Mouse (Mus musculus): ENCODE results near the gene Wdr19. TPM values are rescaled to one million over a fixed set of nuclear protein-coding genes. Genes with fewer than 3 reads are reported as not detected.
A peak's percentile ranks its signal among the peaks of the same experiment; 100 is the strongest.

The Wdr19 gene
- polyA plus RNA-seq, 1 experiment from 2014 or later: 11.0 TPM

- Histone ChIP-seq H3K9me3 (replicated peaks) (no peaks in the 10 kb centered on the region), H3K27ac (no peak overlapping the region), H3K36me3 (no peaks in the 10 kb centered on the region), H3K4me1 (peaks cover 14% of the 10 kb centered on the region; the same call in 1 of the 2 replicates), H3K4me3 (no peak overlapping the region), H3K27me3 (ENCODE audit: low read depth, poor library complexity, severe bottlenecking) (no peaks in the 10 kb centered on the region)
- DNase-seq (ENCODE audit: low spot score): no peak
- WGBS: 75% methylated on average over 26 of the region's 26 CpGs
Observed at GRCm38 (mm10) chr5:65175035-65175917, 24.2 kb upstream of the Wdr19 start.

- DNase-seq (ENCODE audit: low spot score): no peak
- no peaks in the 10 kb centered on the region for H3K9me3 ChIP-seq (replicated peaks)
- WGBS: 73% methylated on average over 13 of the region's 13 CpGs
- no peaks in the 10 kb centered on the region for H3K36me3 ChIP-seq
- no peak overlapping the region for H3K4me3 ChIP-seq
- peaks cover 14% of the 10 kb centered on the region; the same call in 1 of the 2 replicates for H3K4me1 ChIP-seq
- no peak overlapping the region for H3K27ac ChIP-seq
- H3K27me3 ChIP-seq (ENCODE audit: low read depth, poor library complexity, severe bottlenecking): no peaks in the 10 kb centered on the region
Observed at GRCm38 (mm10) chr5:65175918-65176484, 23.5 kb upstream of the Wdr19 start.

GRCm38 (mm10) chr5:65177026-65177514 lies 22.4 kb upstream of the Wdr19 start:
- H3K9me3 ChIP-seq (replicated peaks): no peaks in the 10 kb centered on the region
- no peak overlapping the region for H3K4me3 ChIP-seq
- peak overlapping the region; percentile 30; the same call in 1 of the 2 replicates for H3K27ac ChIP-seq
- WGBS: 84% methylated on average over 11 of the region's 11 CpGs
- H3K4me1 ChIP-seq: peaks cover 14% of the 10 kb centered on the region; the same call in 1 of the 2 replicates
- H3K36me3 ChIP-seq: no peaks in the 10 kb centered on the region
- H3K27me3 ChIP-seq (ENCODE audit: low read depth, poor library complexity, severe bottlenecking): no peaks in the 10 kb centered on the region
- no peak for DNase-seq (ENCODE audit: low spot score)

- peaks cover 14% of the 10 kb centered on the region; the same call in 1 of the 2 replicates for H3K4me1 ChIP-seq
- DNase-seq (ENCODE audit: low spot score): no peak
- no peak overlapping the region for H3K4me3 ChIP-seq
- no peak overlapping the region for H3K27ac ChIP-seq
- no peaks in the 10 kb centered on the region for H3K36me3 ChIP-seq
- WGBS: 92% methylated on average over 9 of the region's 9 CpGs
- no peaks in the 10 kb centered on the region for H3K27me3 ChIP-seq (ENCODE audit: low read depth, poor library complexity, severe bottlenecking)
- H3K9me3 ChIP-seq (replicated peaks): no peaks in the 10 kb centered on the region
Observed at GRCm38 (mm10) chr5:65178477-65178876, 21.0 kb upstream of the Wdr19 start.

GRCm38 (mm10) chr5:65181160-65181793 lies 18.2 kb upstream of the Wdr19 start:
- H3K9me3 ChIP-seq (replicated peaks): no peaks in the 10 kb centered on the region
- peaks cover 4% of the 10 kb centered on the region; the same call in 1 of the 2 replicates for H3K4me1 ChIP-seq
- no peaks in the 10 kb centered on the region for H3K36me3 ChIP-seq
- WGBS: 94% methylated on average over 21 of the region's 21 CpGs
- H3K27me3 ChIP-seq (ENCODE audit: low read depth, poor library complexity, severe bottlenecking): no peaks in the 10 kb centered on the region
- no peak overlapping the region for H3K4me3 ChIP-seq
- DNase-seq (ENCODE audit: low spot score): no peak
- no peak overlapping the region for H3K27ac ChIP-seq

- Histone ChIP-seq H3K4me1 (0 out of 2 replicates have a peak, but pooled peaks cover 2% of the 10 kb centered on the region), H3K27ac (no peak overlapping the region), H3K4me3 (no peak overlapping the region), H3K9me3 (replicated peaks) (no peaks in the 10 kb centered on the region), H3K27me3 (ENCODE audit: low read depth, poor library complexity, severe bottlenecking) (no peaks in the 10 kb centered on the region), H3K36me3 (no peaks in the 10 kb centered on the region)
- DNase-seq (ENCODE audit: low spot score): no peak
- 88% methylated on average over 4 of the region's 4 CpGs for WGBS
Observed at GRCm38 (mm10) chr5:65181794-65182169, 17.7 kb upstream of the Wdr19 start.

- Histone ChIP-seq H3K27me3 (ENCODE audit: low read depth, poor library complexity, severe bottlenecking) (no peaks in the 10 kb centered on the region), H3K4me1 (no peaks in the 10 kb centered on the region), H3K27ac (no peak overlapping the region), H3K9me3 (replicated peaks) (no peaks in the 10 kb centered on the region), H3K4me3 (no peak overlapping the region), H3K36me3 (no peaks in the 10 kb centered on the region)
- WGBS: 89% methylated on average over 1 of the region's 1 CpGs
- no peak for DNase-seq (ENCODE audit: low spot score)
Observed at GRCm38 (mm10) chr5:65182268-65182667, 17.2 kb upstream of the Wdr19 start.

- H3K27me3 ChIP-seq (ENCODE audit: low read depth, poor library complexity, severe bottlenecking): no peaks in the 10 kb centered on the region
- H3K4me3 ChIP-seq: no peak overlapping the region
- no peaks in the 10 kb centered on the region for H3K36me3 ChIP-seq
- no peak for DNase-seq (ENCODE audit: low spot score)
- WGBS: 92% methylated on average over 5 of the region's 5 CpGs
- no peak overlapping the region for H3K27ac ChIP-seq
- no peaks in the 10 kb centered on the region for H3K4me1 ChIP-seq
- no peaks in the 10 kb centered on the region for H3K9me3 ChIP-seq (replicated peaks)
Observed at GRCm38 (mm10) chr5:65191601-65192000, 7.9 kb upstream of the Wdr19 start.

- Histone ChIP-seq H3K4me3 (no peak overlapping the region), H3K4me1 (0 out of 2 replicates have a peak, but pooled peaks cover 4% of the 10 kb centered on the region), H3K9me3 (replicated peaks) (no peaks in the 10 kb centered on the region), H3K27ac (no peak overlapping the region), H3K36me3 (no peaks in the 10 kb centered on the region), H3K27me3 (ENCODE audit: low read depth, poor library complexity, severe bottlenecking) (no peaks in the 10 kb centered on the region)
- WGBS: 94% methylated on average over 9 of the region's 9 CpGs
- no peak for DNase-seq (ENCODE audit: low spot score)
Observed at GRCm38 (mm10) chr5:65194441-65194840, 5.1 kb upstream of the Wdr19 start.

GRCm38 (mm10) chr5:65204726-65205125 lies 5.2 kb downstream of the Wdr19 start:
- 95% methylated on average over 2 of the region's 2 CpGs for whole genome bisulfite sequencing
- peaks cover 7% of the 10 kb centered on the region for H3K4me1 ChIP-seq
- no peaks in the 10 kb centered on the region for H3K27me3 ChIP-seq (ENCODE audit: low read depth, poor library complexity, severe bottlenecking)
- H3K27ac ChIP-seq: no peak overlapping the region
- DNase-seq (ENCODE audit: low spot score): no peak
- no peak overlapping the region for H3K4me3 ChIP-seq
- no peaks in the 10 kb centered on the region for H3K36me3 ChIP-seq
- H3K9me3 ChIP-seq (replicated peaks): no peaks in the 10 kb centered on the region

- no peaks in the 10 kb centered on the region for H3K9me3 ChIP-seq (replicated peaks)
- peak; percentile 49 for DNase-seq (ENCODE audit: low spot score)
Observed at GRCm38 (mm10) chr5:65213321-65213720, 13.8 kb downstream of the Wdr19 start.

GRCm38 (mm10) chr5:65217305-65218269 lies 18.1 kb downstream of the Wdr19 start:
- Histone ChIP-seq H3K4me3 (no peak overlapping the region), H3K9me3 (replicated peaks) (no peaks in the 10 kb centered on the region), H3K27me3 (ENCODE audit: low read depth, poor library complexity, severe bottlenecking) (no peaks in the 10 kb centered on the region), H3K36me3 (peaks cover 8% of the 10 kb centered on the region), H3K4me1 (no peaks in the 10 kb centered on the region), H3K27ac (no peak overlapping the region)
- WGBS: 91% methylated on average over 11 of the region's 11 CpGs
- DNase-seq (ENCODE audit: low spot score): no peak

More at GRCm38 (mm10) chr5:65213321-65213720, 13.8 kb downstream of the Wdr19 start:
- WGBS: 23% methylated on average over 7 of the region's 7 CpGs
- no peak overlapping the region for H3K4me3 ChIP-seq
- no peaks in the 10 kb centered on the region for H3K36me3 ChIP-seq
- H3K27ac ChIP-seq: no peak overlapping the region
- H3K4me1 ChIP-seq: no peaks in the 10 kb centered on the region
- no peaks in the 10 kb centered on the region for H3K27me3 ChIP-seq (ENCODE audit: low read depth, poor library complexity, severe bottlenecking)

Data from limb, embryonic 10.5 days (tissue).